Mouse (Mus musculus): ENCODE measurements around the gene Arfgap3. TPM values are rescaled to one million over a fixed set of nuclear protein-coding genes. Genes with fewer than 3 reads are reported as not detected.
"Not testable (repeated sequence)": the region's sequence is repeated elsewhere in the genome, so short reads cannot be mapped to it uniquely, and the experiment has no call there.

The Arfgap3 gene
- polyA plus RNA-seq, 1 experiment: not detected

- Histone ChIP-seq H3K4me3 (ENCODE audit: insufficient read depth, low read depth, low read length) (no peak overlapping the region), H3K27ac (ENCODE audit: insufficient read depth, low read depth, low read length) (no peak overlapping the region), H3K4me1 (ENCODE audit: control insufficient read depth, insufficient read depth, low read length) (peaks cover 3% of the 10 kb centered on the region)
- 91% methylated on average over 13 of the region's 13 CpGs for WGBS
- TF ChIP-seq POLR2A (IDR thresholded peaks at IDR 0.05; ENCODE audit: insufficient read depth, low read depth, low read length): no peak
- no peak for TF ChIP-seq CTCF (IDR thresholded peaks at IDR 0.05; ENCODE audit: insufficient read depth, low read depth, low read length)
Observed at GRCm38 (mm10) chr15:83292261-83293056, 57.6 kb downstream of the Arfgap3 start.

- Histone ChIP-seq H3K4me3 (ENCODE audit: insufficient read depth, low read depth, low read length) (no peak overlapping the region), H3K4me1 (ENCODE audit: control insufficient read depth, insufficient read depth, low read length) (peaks cover 3% of the 10 kb centered on the region), H3K27ac (ENCODE audit: insufficient read depth, low read depth, low read length) (no peak overlapping the region)
- 82% methylated on average over 2 of the region's 2 CpGs for WGBS
- TF ChIP-seq POLR2A (IDR thresholded peaks at IDR 0.05; ENCODE audit: insufficient read depth, low read depth, low read length): no peak
- no peak for TF ChIP-seq CTCF (IDR thresholded peaks at IDR 0.05; ENCODE audit: insufficient read depth, low read depth, low read length)
Observed at GRCm38 (mm10) chr15:83290899-83291298, 59.1 kb downstream of the Arfgap3 start.

- Histone ChIP-seq H3K27ac (ENCODE audit: insufficient read depth, low read depth, low read length) (no peak overlapping the region), H3K4me3 (ENCODE audit: insufficient read depth, low read depth, low read length) (no peak overlapping the region), H3K4me1 (ENCODE audit: control insufficient read depth, insufficient read depth, low read length) (no peaks in the 10 kb centered on the region)
- 78% methylated on average over 8 of the region's 8 CpGs for WGBS
- no peak for TF ChIP-seq CTCF (IDR thresholded peaks at IDR 0.05; ENCODE audit: insufficient read depth, low read depth, low read length)
- no peak for TF ChIP-seq POLR2A (IDR thresholded peaks at IDR 0.05; ENCODE audit: insufficient read depth, low read depth, low read length)
Observed at GRCm38 (mm10) chr15:83284828-83285227, 65.2 kb downstream of the Arfgap3 start.

- Histone ChIP-seq H3K4me3 (ENCODE audit: insufficient read depth, low read depth, low read length) (no peak overlapping the region), H3K4me1 (ENCODE audit: control insufficient read depth, insufficient read depth, low read length) (no peaks in the 10 kb centered on the region), H3K27ac (ENCODE audit: insufficient read depth, low read depth, low read length) (no peak overlapping the region)
- WGBS: 76% methylated on average over 5 of the region's 5 CpGs
- no peak for TF ChIP-seq CTCF (IDR thresholded peaks at IDR 0.05; ENCODE audit: insufficient read depth, low read depth, low read length)
- no peak for TF ChIP-seq POLR2A (IDR thresholded peaks at IDR 0.05; ENCODE audit: insufficient read depth, low read depth, low read length)
Observed at GRCm38 (mm10) chr15:83282397-83282796, 67.7 kb downstream of the Arfgap3 start.

- 89% methylated on average over 11 of the region's 11 CpGs for WGBS
- Histone ChIP-seq H3K27ac (ENCODE audit: insufficient read depth, low read depth, low read length) (no peak overlapping the region), H3K4me1 (ENCODE audit: control insufficient read depth, insufficient read depth, low read length) (no peaks in the 10 kb centered on the region), H3K4me3 (ENCODE audit: insufficient read depth, low read depth, low read length) (no peak overlapping the region)
- TF ChIP-seq CTCF (IDR thresholded peaks at IDR 0.05; ENCODE audit: insufficient read depth, low read depth, low read length): no peak
- no peak for TF ChIP-seq POLR2A (IDR thresholded peaks at IDR 0.05; ENCODE audit: insufficient read depth, low read depth, low read length)
Observed at GRCm38 (mm10) chr15:83281303-83281702, 68.7 kb downstream of the Arfgap3 start.

GRCm38 (mm10) chr15:83278579-83278978 lies 71.5 kb downstream of the Arfgap3 start:
- no peak overlapping the region for H3K4me3 ChIP-seq (ENCODE audit: insufficient read depth, low read depth, low read length)
- 84% methylated on average over 5 of the region's 5 CpGs for WGBS
- TF ChIP-seq CTCF (IDR thresholded peaks at IDR 0.05; ENCODE audit: insufficient read depth, low read depth, low read length) (no peak), POLR2A (IDR thresholded peaks at IDR 0.05; ENCODE audit: insufficient read depth, low read depth, low read length) (no peak)

GRCm38 (mm10) chr15:83277451-83277850 lies 72.6 kb downstream of the Arfgap3 start:
- WGBS: 85% methylated on average over 4 of the region's 4 CpGs
- TF ChIP-seq CTCF (IDR thresholded peaks at IDR 0.05; ENCODE audit: insufficient read depth, low read depth, low read length): no peak
- TF ChIP-seq POLR2A (IDR thresholded peaks at IDR 0.05; ENCODE audit: insufficient read depth, low read depth, low read length): no peak
- H3K4me3 ChIP-seq (ENCODE audit: insufficient read depth, low read depth, low read length): no peak overlapping the region
- no peak overlapping the region for H3K27ac ChIP-seq (ENCODE audit: insufficient read depth, low read depth, low read length)
- H3K4me1 ChIP-seq (ENCODE audit: control insufficient read depth, insufficient read depth, low read length): no peaks in the 10 kb centered on the region

More at GRCm38 (mm10) chr15:83278579-83278978, 71.5 kb downstream of the Arfgap3 start:
- no peaks in the 10 kb centered on the region for H3K4me1 ChIP-seq (ENCODE audit: control insufficient read depth, insufficient read depth, low read length)
- H3K27ac ChIP-seq (ENCODE audit: insufficient read depth, low read depth, low read length): no peak overlapping the region

GRCm38 (mm10) chr15:83274237-83274636 lies 75.8 kb downstream of the Arfgap3 start:
- H3K4me1 ChIP-seq (ENCODE audit: control insufficient read depth, insufficient read depth, low read length); H3K4me3 ChIP-seq (ENCODE audit: insufficient read depth, low read depth, low read length): not testable (repeated sequence)

GRCm38 (mm10) chr15:83273017-83273416 lies 77.0 kb downstream of the Arfgap3 start:
- Histone ChIP-seq H3K4me3 (ENCODE audit: insufficient read depth, low read depth, low read length) (no peak overlapping the region), H3K27ac (ENCODE audit: insufficient read depth, low read depth, low read length) (no peak overlapping the region), H3K4me1 (ENCODE audit: control insufficient read depth, insufficient read depth, low read length) (no peaks in the 10 kb centered on the region)
- WGBS: 90% methylated on average over 2 of the region's 2 CpGs
- TF ChIP-seq CTCF (IDR thresholded peaks at IDR 0.05; ENCODE audit: insufficient read depth, low read depth, low read length): no peak
- no peak for TF ChIP-seq POLR2A (IDR thresholded peaks at IDR 0.05; ENCODE audit: insufficient read depth, low read depth, low read length)

More at GRCm38 (mm10) chr15:83274237-83274636, 75.8 kb downstream of the Arfgap3 start:
- H3K27ac ChIP-seq (ENCODE audit: insufficient read depth, low read depth, low read length): not testable (repeated sequence)

GRCm38 (mm10) chr15:83271221-83271620 lies 78.8 kb downstream of the Arfgap3 start:
- H3K4me3 ChIP-seq (ENCODE audit: insufficient read depth, low read depth, low read length); H3K4me1 ChIP-seq (ENCODE audit: control insufficient read depth, insufficient read depth, low read length); H3K27ac ChIP-seq (ENCODE audit: insufficient read depth, low read depth, low read length): not testable (repeated sequence)
- WGBS: 36% methylated on average over 9 of the region's 9 CpGs

GRCm38 (mm10) chr15:83269985-83270384 lies 80.1 kb downstream of the Arfgap3 start:
- H3K4me1 ChIP-seq (ENCODE audit: control insufficient read depth, insufficient read depth, low read length); H3K4me3 ChIP-seq (ENCODE audit: insufficient read depth, low read depth, low read length); H3K27ac ChIP-seq (ENCODE audit: insufficient read depth, low read depth, low read length): not testable (repeated sequence)
- 89% methylated on average over 6 of the region's 6 CpGs for WGBS

GRCm38 (mm10) chr15:83268428-83268827 lies 81.6 kb downstream of the Arfgap3 start:
- H3K27ac ChIP-seq (ENCODE audit: insufficient read depth, low read depth, low read length); H3K4me1 ChIP-seq (ENCODE audit: control insufficient read depth, insufficient read depth, low read length); H3K4me3 ChIP-seq (ENCODE audit: insufficient read depth, low read depth, low read length): not testable (repeated sequence)
- 75% methylated on average over 7 of the region's 7 CpGs for WGBS
